ENCODE assay signal across 21 mouse cellular contexts in genomic region chr9:75545514-75545913, GRCm38 (mm10). TPM values are rescaled to one million over a fixed set of nuclear protein-coding genes. Genes with fewer than 3 reads are reported as not detected.
DNase-seq lines count a peak whose midpoint lies in the region; ATAC-seq and TF ChIP-seq lines count a peak whose summit lies in the region.
"Had no signal": no experiment of that assay in that cellular context is flagged by ENCODE, and none has a peak within 500 bp of the region (broad histone marks: within the 10 kb centered on the region; RNA-seq: fewer than 3 reads in every experiment).

No protein-coding gene starts in this region.

- peaks cover 4% of the 10 kb centered on the region; the same call in 1 of the 2 replicates for H3K9me3 ChIP-seq in embryonic facial prominence, embryonic 14.5 days (ENCODE audit: control insufficient read depth, low read length)
- H3K9me3 ChIP-seq in embryonic facial prominence, embryonic 10.5 days = 0 out of 2 replicates have a peak, but pooled peaks cover 3% of the 10 kb centered on the region
- H3K9me3 ChIP-seq in kidney, postnatal 0 days (replicated peaks; ENCODE audit: low read length) = no peaks in the 10 kb centered on the region
- no peaks in the 10 kb centered on the region for H3K9me3 ChIP-seq in liver, embryonic 12.5 days (replicated peaks)
- no peaks in the 10 kb centered on the region for H3K9me3 ChIP-seq in stomach, embryonic 16.5 days (replicated peaks; ENCODE audit: control insufficient read depth, low read length)
- H3K9me3 ChIP-seq: heart, embryonic 15.5 days; midbrain, embryonic 12.5 days had no signal

- no peak for DNase-seq in embryonic facial prominence, embryonic 14.5 days (ENCODE audit: low spot score)
- DNase-seq in embryonic facial prominence, embryonic 10.5 days (ENCODE audit: low spot score) = no peak
- DNase-seq in kidney, postnatal 0 days (ENCODE audit: low spot score) = no peak
- DNase-seq in kidney, postnatal 25 days = no peak
- no peak for DNase-seq in spleen, postnatal 14 days (ENCODE audit: low spot score in 2 of 2)
- DNase-seq: adrenal gland, adult 8-10 months; cerebellum, postnatal 10 days; heart, adult 18-20 months; kidney, postnatal 10 days; lung, postnatal 14 days; right cerebral cortex, postnatal 4 days; thymus, postnatal 25 days had no signal

- no peaks in the 10 kb centered on the region for H3K36me3 ChIP-seq in embryonic facial prominence, embryonic 14.5 days (ENCODE audit: control insufficient read depth, insufficient read depth, low read length)
- H3K36me3 ChIP-seq in embryonic facial prominence, embryonic 10.5 days (replicated peaks) = no peaks in the 10 kb centered on the region; the same call in 1 of the 2 replicates
- H3K36me3 ChIP-seq in kidney, postnatal 0 days (ENCODE audit: insufficient read depth, low read length) = no peaks in the 10 kb centered on the region
- no peaks in the 10 kb centered on the region for H3K36me3 ChIP-seq in liver, embryonic 12.5 days
- 0 out of 2 replicates have a peak, but pooled peaks cover 2% of the 10 kb centered on the region for H3K36me3 ChIP-seq in stomach, embryonic 16.5 days (ENCODE audit: control insufficient read depth, insufficient read depth, low read length)
- H3K36me3 ChIP-seq: heart, embryonic 15.5 days; midbrain, embryonic 12.5 days; neural tube, embryonic 12.5 days had no signal

- WGBS in embryonic facial prominence, embryonic 14.5 days = 83% methylated on average over 8 of the region's 8 CpGs
- 85% methylated on average over 8 of the region's 8 CpGs for WGBS in embryonic facial prominence, embryonic 10.5 days
- WGBS in kidney, postnatal 0 days = 78% methylated on average over 8 of the region's 8 CpGs
- whole genome bisulfite sequencing in liver, embryonic 12.5 days (ENCODE audit: insufficient replicate concordance) = 45% methylated on average over 8 of the region's 8 CpGs
- 73% methylated on average over 8 of the region's 8 CpGs for WGBS in stomach, embryonic 16.5 days

- 0 out of 2 replicates have a peak, but pooled peaks have one; percentile 28 for ATAC-seq in embryonic facial prominence, embryonic 14.5 days (ENCODE audit: low read depth)
- 0 out of 2 replicates have a peak, but pooled peaks have one; percentile 72 for ATAC-seq in kidney, postnatal 0 days (replicated peaks; ENCODE audit: low FRiP score, low read depth)
- ATAC-seq in liver, embryonic 12.5 days = peak; percentile 79
- peak; percentile 67; the same call in 1 of the 2 replicates for ATAC-seq in stomach, embryonic 16.5 days (ENCODE audit: insufficient read depth, low FRiP score)
- ATAC-seq in granulocyte monocyte progenitor cell, adult 5-6 weeks (replicated peaks; ENCODE audit: poor library complexity, severe bottlenecking) = no peak
- ATAC-seq: forebrain, embryonic 16.5 days; hindbrain, postnatal 0 days had no signal

- no peaks in the 10 kb centered on the region for H3K27me3 ChIP-seq in embryonic facial prominence, embryonic 14.5 days (replicated peaks; ENCODE audit: control insufficient read depth, insufficient read depth, low read length)
- no peaks in the 10 kb centered on the region for H3K27me3 ChIP-seq in embryonic facial prominence, embryonic 10.5 days (replicated peaks; ENCODE audit: low read depth, poor library complexity, severe bottlenecking)
- H3K27me3 ChIP-seq in kidney, postnatal 0 days (ENCODE audit: insufficient read depth, low read length) = no peaks in the 10 kb centered on the region
- no peaks in the 10 kb centered on the region for H3K27me3 ChIP-seq in liver, embryonic 12.5 days (replicated peaks)
- no peaks in the 10 kb centered on the region for H3K27me3 ChIP-seq in stomach, embryonic 16.5 days (ENCODE audit: control insufficient read depth, insufficient read depth, low read length)
- H3K27me3 ChIP-seq: embryonic facial prominence, embryonic 13.5 days; heart, embryonic 15.5 days; midbrain, embryonic 12.5 days; neural tube, embryonic 12.5 days had no signal

- no peak overlapping the region for H3K27ac ChIP-seq in embryonic facial prominence, embryonic 14.5 days (replicated peaks; ENCODE audit: low read depth, low read length)
- H3K27ac ChIP-seq in embryonic facial prominence, embryonic 10.5 days (replicated peaks) = no peak overlapping the region
- H3K27ac ChIP-seq in kidney, postnatal 0 days = peak overlapping the region; percentile 31; the same call in 1 of the 2 replicates
- no peak overlapping the region for H3K27ac ChIP-seq in liver, embryonic 12.5 days
- peak overlapping the region; percentile 57 for H3K27ac ChIP-seq in stomach, embryonic 16.5 days (ENCODE audit: low read length)
- H3K27ac ChIP-seq: embryonic facial prominence, embryonic 13.5 days; hindbrain, postnatal 0 days; midbrain, embryonic 12.5 days; neural tube, embryonic 12.5 days had no signal

- no peak overlapping the region for H3K4me3 ChIP-seq in embryonic facial prominence, embryonic 14.5 days (ENCODE audit: low read depth, low read length)
- no peak overlapping the region for H3K4me3 ChIP-seq in embryonic facial prominence, embryonic 10.5 days
- no peak overlapping the region for H3K4me3 ChIP-seq in kidney, postnatal 0 days (replicated peaks; ENCODE audit: low read depth, low read length)
- H3K4me3 ChIP-seq in liver, embryonic 12.5 days = no peak overlapping the region
- H3K4me3 ChIP-seq in stomach, embryonic 16.5 days (replicated peaks; ENCODE audit: low read length) = no peak overlapping the region
- H3K4me3 ChIP-seq: embryonic facial prominence, embryonic 13.5 days; heart, embryonic 15.5 days; midbrain, embryonic 12.5 days; neural tube, embryonic 12.5 days had no signal

- no peak for TF ChIP-seq CTCF in kidney, postnatal 0 days (IDR thresholded peaks at IDR 0.05; ENCODE audit: low read depth)

- no peak overlapping the region for H3K4me2 ChIP-seq in embryonic facial prominence, embryonic 14.5 days (ENCODE audit: low read depth, low read length)
- no peak overlapping the region for H3K4me2 ChIP-seq in kidney, postnatal 0 days (ENCODE audit: low read length)
- no peak overlapping the region for H3K4me2 ChIP-seq in liver, embryonic 12.5 days
- no peak overlapping the region for H3K4me2 ChIP-seq in stomach, embryonic 16.5 days (ENCODE audit: low read depth, low read length)
- H3K4me2 ChIP-seq: embryonic facial prominence, embryonic 13.5 days; heart, embryonic 15.5 days; midbrain, embryonic 12.5 days; neural tube, embryonic 12.5 days had no signal

- H3K4me1 ChIP-seq in embryonic facial prominence, embryonic 14.5 days (ENCODE audit: control insufficient read depth, insufficient read depth, low read length) = 0 out of 2 replicates have a peak, but pooled peaks cover 14% of the 10 kb centered on the region
- H3K4me1 ChIP-seq in embryonic facial prominence, embryonic 10.5 days = peaks cover 18% of the 10 kb centered on the region
- H3K4me1 ChIP-seq in kidney, postnatal 0 days (replicated peaks; ENCODE audit: insufficient read depth, low read length) = peaks cover 19% of the 10 kb centered on the region
- H3K4me1 ChIP-seq in liver, embryonic 12.5 days = peaks cover 62% of the 10 kb centered on the region
- H3K4me1 ChIP-seq in stomach, embryonic 16.5 days (ENCODE audit: control insufficient read depth, insufficient read depth, low read length) = peaks cover 24% of the 10 kb centered on the region

- H3K9ac ChIP-seq in embryonic facial prominence, embryonic 14.5 days (ENCODE audit: low read depth, low read length) = no peak overlapping the region
- H3K9ac ChIP-seq in kidney, postnatal 0 days (ENCODE audit: low read depth, low read length) = no peak overlapping the region
- no peak overlapping the region for H3K9ac ChIP-seq in liver, embryonic 12.5 days
- no peak overlapping the region for H3K9ac ChIP-seq in stomach, embryonic 16.5 days (ENCODE audit: low read length)
- H3K9ac ChIP-seq: embryonic facial prominence, embryonic 13.5 days; heart, embryonic 15.5 days; midbrain, embryonic 12.5 days; neural tube, embryonic 12.5 days had no signal

RNA-seq across cellular contexts. Expression of gene Tmod3, which starts 13.9 kb away (rescaled TPM):
- polyA plus RNA-seq in embryonic facial prominence, embryonic 14.5 days (2014; fragmentation: Nextera tagmentation; extraction: Ambion mirVana) = 124 and 125 TPM in 2 replicates
- 81.0 and 99.2 TPM in 2 replicates for polyA plus RNA-seq in embryonic facial prominence, embryonic 10.5 days (2016; fragmentation: Nextera tagmentation; extraction: Ambion mirVana)
- 120 and 131 TPM in 2 replicates for polyA plus RNA-seq in kidney, postnatal 0 days (2015; fragmentation: Nextera tagmentation; extraction: Ambion mirVana)
- polyA plus RNA-seq in liver, embryonic 12.5 days (2016; fragmentation: Nextera tagmentation; extraction: Ambion mirVana) = 37.6 and 39.0 TPM in 2 replicates
- 159 and 182 TPM in 2 replicates for polyA plus RNA-seq in stomach, embryonic 16.5 days (2015; fragmentation: Nextera tagmentation; extraction: Ambion mirVana)
- total RNA-seq in granulocyte monocyte progenitor cell, adult 5-6 weeks (2014; fragmentation: Nextera tagmentation) = 52.9 and 58.1 TPM in 2 replicates
- total RNA-seq in granulocyte monocyte progenitor cell, adult 5-6 weeks (2017) = 59.5 and 64.2 TPM in 2 replicates

Comparison
In these comparisons a context has a peak if more than half of its experiments do, and no peak if none do; other contexts are left out.
1. H3K27ac ChIP-seq: peak in kidney, postnatal 0 days (single experiment) and stomach, embryonic 16.5 days (single experiment); none in embryonic facial prominence, embryonic 14.5 days (single experiment), embryonic facial prominence, embryonic 10.5 days (single experiment) and liver, embryonic 12.5 days (single experiment).